Mouse (Mus musculus) T-helper 17 cell (primary cell): ENCODE data around the gene Ablim2.

Experiments
- in situ Hi-C, 2 experiments: fragments of 300-600 bp; cut with MboI, MseI; formaldehyde crosslinking; loops; 1 replicate in 1 of 2; 2 replicates in 1 of 2; pipeline ENCODE4 v1.15.1; 2025; ENCODE audit warnings: high pct_unique_total_duplicates in 2 of 2

Ablim2 gene

GRCm38 (mm10) chr5:35765909-35766308 is 8.2 kb downstream of the Ablim2 start:
- in situ Hi-C loops: loop anchor here in 1 of 2 experiments (25.0 kb wide), 1 partner anchor 96 kb away; no protein-coding TSS in a partner anchor

GRCm38 (mm10) chr5:35768525-35768924 is 10.8 kb downstream of the Ablim2 start:
- in situ Hi-C loops: loop anchor here in 1 of 2 experiments (25.0 kb wide), 1 partner anchor 94 kb away; no protein-coding TSS in a partner anchor

GRCm38 (mm10) chr5:35768997-35769396 is 11.3 kb downstream of the Ablim2 start:
- in situ Hi-C loops: loop anchor here in 1 of 2 experiments (25.0 kb wide), 1 partner anchor 93 kb away; no protein-coding TSS in a partner anchor

GRCm38 (mm10) chr5:35770246-35770645 is 12.6 kb downstream of the Ablim2 start:
- in situ Hi-C loops: loop anchor here in 1 of 2 experiments (25.0 kb wide), 1 partner anchor 92 kb away; no protein-coding TSS in a partner anchor

GRCm38 (mm10) chr5:35770891-35771663 is 13.4 kb downstream of the Ablim2 start:
- in situ Hi-C loops: loop anchor here in 1 of 2 experiments (25.0 kb wide), 1 partner anchor 91 kb away; no protein-coding TSS in a partner anchor

GRCm38 (mm10) chr5:35773274-35774136 is 15.8 kb downstream of the Ablim2 start:
- in situ Hi-C loops: loop anchor here in 1 of 2 experiments (25.0 kb wide), 1 partner anchor 89 kb away; no protein-coding TSS in a partner anchor

- in situ Hi-C loops: loop anchor here in 1 of 2 experiments (25.0 kb wide), 1 partner anchor 88 kb away; no protein-coding TSS in a partner anchor
These were observed 16.4 kb downstream of the Ablim2 start for GRCm38 (mm10) chr5:35774137-35774424.

GRCm38 (mm10) chr5:35781116-35781515 is 23.4 kb downstream of the Ablim2 start:
- in situ Hi-C loops: no loop called here

- in situ Hi-C loops: no loop called here
These were observed 25.0 kb downstream of the Ablim2 start for GRCm38 (mm10) chr5:35782648-35783180.

GRCm38 (mm10) chr5:35785853-35786252 is 28.2 kb downstream of the Ablim2 start:
- in situ Hi-C loops: no loop called here

GRCm38 (mm10) chr5:35787847-35788246 is 30.2 kb downstream of the Ablim2 start:
- in situ Hi-C loops: no loop called here

GRCm38 (mm10) chr5:35788719-35789118 is 31.0 kb downstream of the Ablim2 start:
- in situ Hi-C loops: no loop called here

GRCm38 (mm10) chr5:35789697-35790096 is 32.0 kb downstream of the Ablim2 start:
- in situ Hi-C loops: no loop called here

GRCm38 (mm10) chr5:35790387-35791065 is 32.8 kb downstream of the Ablim2 start:
- in situ Hi-C loops: no loop called here

- in situ Hi-C loops: no loop called here
These were observed 36.3 kb downstream of the Ablim2 start for GRCm38 (mm10) chr5:35793971-35794370.

GRCm38 (mm10) chr5:35794942-35795341 is 37.3 kb downstream of the Ablim2 start:
- in situ Hi-C loops: loop anchor here in 1 of 2 experiments (5.0 kb wide), 1 partner anchor 62 kb away; no protein-coding TSS in a partner anchor

- in situ Hi-C loops: loop anchor here in 1 of 2 experiments (5.0 kb wide), 1 partner anchor 62 kb away; no protein-coding TSS in a partner anchor
These were observed 37.9 kb downstream of the Ablim2 start for GRCm38 (mm10) chr5:35795481-35796048.

GRCm38 (mm10) chr5:35796136-35796535 is 38.5 kb downstream of the Ablim2 start:
- in situ Hi-C loops: loop anchor here in 1 of 2 experiments (5.0 kb wide), 1 partner anchor 61 kb away; no protein-coding TSS in a partner anchor

- in situ Hi-C loops: loop anchor here in 1 of 2 experiments (5.0 kb wide), 1 partner anchor 58 kb away; no protein-coding TSS in a partner anchor
These were observed 41.4 kb downstream of the Ablim2 start for GRCm38 (mm10) chr5:35799090-35799489.

GRCm38 (mm10) chr5:35803416-35803815 is 45.7 kb downstream of the Ablim2 start:
- in situ Hi-C loops: loop anchor here in 1 of 2 experiments (5.0 to 10.0 kb wide), 2 partner anchors 44 to 561 kb away; no protein-coding TSS in a partner anchor
